Comparison of ENCODE assay signal across 14 mouse cellular contexts in the genomic region with DNA sequence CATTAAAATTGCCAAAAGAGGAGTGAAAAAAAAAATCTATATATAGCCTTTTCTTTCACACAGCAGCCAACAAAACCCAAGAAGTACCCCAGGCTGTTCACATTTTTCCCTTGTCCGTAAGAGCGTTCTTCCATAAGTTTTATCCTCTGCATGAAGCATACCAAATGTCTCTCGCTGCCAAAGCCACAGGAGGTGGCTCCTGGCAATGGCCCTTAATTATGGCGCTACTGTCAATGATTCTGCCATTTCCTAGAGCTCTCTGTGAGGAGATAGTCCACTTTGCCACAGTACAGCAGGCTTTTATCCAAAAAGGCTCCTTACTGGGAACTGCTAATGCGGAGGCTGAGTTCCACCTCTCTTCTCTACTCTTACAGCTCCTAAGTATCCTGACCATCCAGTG.
"Had no signal": no experiment of that assay in that cellular context is flagged by ENCODE, and none has a peak within 500 bp of the region (broad histone marks: within the 10 kb centered on the region; RNA-seq: fewer than 3 reads in every experiment).

No protein-coding gene starts in this region.

- DNase-seq: kidney, adult 9 months; kidney, postnatal 14 days; kidney, postnatal 4 days; liver, embryonic 13.5 days; lung, adult 2 months; lung, postnatal 14 days; lung, postnatal 4 days; midbrain, embryonic 14.5 days; retina, postnatal 1 day; right cerebral cortex, postnatal 25 days; spleen, adult 18-20 months; thymus, postnatal 36 days had no signal

- H3K27ac ChIP-seq: liver, embryonic 13.5 days; neural tube, embryonic 12.5 days; stomach, embryonic 15.5 days had no signal

- H3K4me1 ChIP-seq: liver, embryonic 13.5 days; neural tube, embryonic 12.5 days; stomach, embryonic 15.5 days had no signal

- H3K27me3 ChIP-seq: liver, embryonic 13.5 days; neural tube, embryonic 12.5 days; stomach, embryonic 15.5 days had no signal

- H3K4me3 ChIP-seq: liver, embryonic 13.5 days; neural tube, embryonic 12.5 days; stomach, embryonic 15.5 days had no signal
